ENCODE assay signal across 18 mouse cellular contexts in genomic region chr11:22830684-22831083, GRCm38 (mm10). TPM values are rescaled to one million over a fixed set of nuclear protein-coding genes. Genes with fewer than 3 reads are reported as not detected.
DNase-seq lines count a peak whose midpoint lies in the region; ATAC-seq lines count a peak whose summit lies in the region.
"Had no signal": no experiment of that assay in that cellular context is flagged by ENCODE, and none has a peak within 500 bp of the region (broad histone marks: within the 10 kb centered on the region; RNA-seq: fewer than 3 reads in every experiment).

No protein-coding gene starts in this region.

- no peak overlapping the region for H3K4me3 ChIP-seq in heart, embryonic 11.5 days (ENCODE audit: low read depth, low read length)
- no peak overlapping the region for H3K4me3 ChIP-seq in midbrain, embryonic 13.5 days (replicated peaks)
- no peak overlapping the region for H3K4me3 ChIP-seq in midbrain, embryonic 16.5 days (ENCODE audit: low read depth, low read length)
- no peak overlapping the region for H3K4me3 ChIP-seq in limb, embryonic 10.5 days
- H3K4me3 ChIP-seq: limb, embryonic 12.5 days; midbrain, embryonic 15.5 days; neural tube, embryonic 12.5 days had no signal

- ATAC-seq in heart, embryonic 11.5 days (replicated peaks; ENCODE audit: insufficient number of reproducible peaks, low FRiP score, low TSS enrichment), result no peak
- ATAC-seq in midbrain, embryonic 13.5 days, result no peak
- no peak for ATAC-seq in midbrain, embryonic 16.5 days
- ATAC-seq: forebrain, embryonic 14.5 days; midbrain, embryonic 15.5 days had no signal

- H3K27me3 ChIP-seq in heart, embryonic 11.5 days (ENCODE audit: control insufficient read depth, insufficient read depth, low read length), result no peaks in the 10 kb centered on the region
- H3K27me3 ChIP-seq in midbrain, embryonic 13.5 days, result no peaks in the 10 kb centered on the region
- no peaks in the 10 kb centered on the region for H3K27me3 ChIP-seq in midbrain, embryonic 16.5 days (ENCODE audit: control insufficient read depth, insufficient read depth, low read depth, low read length)
- H3K27me3 ChIP-seq in limb, embryonic 10.5 days (ENCODE audit: low read depth, poor library complexity, severe bottlenecking), result no peaks in the 10 kb centered on the region
- H3K27me3 ChIP-seq: limb, embryonic 12.5 days; midbrain, embryonic 15.5 days; neural tube, embryonic 12.5 days had no signal

- 62% methylated on average over 6 of the region's 6 CpGs for WGBS in heart, embryonic 11.5 days (ENCODE audit: insufficient replicate concordance)
- WGBS in midbrain, embryonic 13.5 days, result 73% methylated on average over 6 of the region's 6 CpGs
- WGBS in midbrain, embryonic 16.5 days, result 62% methylated on average over 6 of the region's 6 CpGs
- WGBS in limb, embryonic 10.5 days, result 80% methylated on average over 6 of the region's 6 CpGs

- H3K9ac ChIP-seq in heart, embryonic 11.5 days (ENCODE audit: low read depth, low read length), result no peak overlapping the region; the same call in 1 of the 2 replicates
- no peak overlapping the region for H3K9ac ChIP-seq in midbrain, embryonic 13.5 days (replicated peaks)
- H3K9ac ChIP-seq in midbrain, embryonic 16.5 days (ENCODE audit: low read depth, low read length), result no peak overlapping the region
- H3K9ac ChIP-seq: limb, embryonic 12.5 days; midbrain, embryonic 15.5 days; neural tube, embryonic 12.5 days had no signal

- H3K36me3 ChIP-seq in heart, embryonic 11.5 days (ENCODE audit: control insufficient read depth, insufficient read depth, low read length), result no peaks in the 10 kb centered on the region
- H3K36me3 ChIP-seq in midbrain, embryonic 13.5 days, result no peaks in the 10 kb centered on the region
- no peaks in the 10 kb centered on the region for H3K36me3 ChIP-seq in midbrain, embryonic 16.5 days (ENCODE audit: control insufficient read depth, insufficient read depth, low read length)
- no peaks in the 10 kb centered on the region for H3K36me3 ChIP-seq in limb, embryonic 10.5 days
- H3K36me3 ChIP-seq: limb, embryonic 12.5 days; midbrain, embryonic 15.5 days; neural tube, embryonic 12.5 days had no signal

- H3K27ac ChIP-seq in heart, embryonic 11.5 days (ENCODE audit: low read depth, low read length), result peak overlapping the region; percentile 7
- 0 out of 2 replicates have a peak overlapping the region, but pooled peaks have one; percentile 16 for H3K27ac ChIP-seq in midbrain, embryonic 13.5 days
- H3K27ac ChIP-seq in midbrain, embryonic 16.5 days (ENCODE audit: low read length), result no peak overlapping the region
- H3K27ac ChIP-seq in limb, embryonic 10.5 days, result 0 out of 2 replicates have a peak overlapping the region, but pooled peaks have one; percentile 25
- H3K27ac ChIP-seq: limb, embryonic 12.5 days; midbrain, embryonic 15.5 days; neural tube, embryonic 12.5 days had no signal

- no peak for DNase-seq in heart, adult 9 months (ENCODE audit: low spot score in 2 of 2)
- DNase-seq in limb, embryonic 10.5 days (ENCODE audit: low spot score), result no peak
- no peak for DNase-seq in adrenal gland, adult 8-10 months
- DNase-seq in adrenal gland, adult 18-20 months (ENCODE audit: low spot score in 2 of 2), result no peak
- no peak for DNase-seq in urinary bladder, postnatal 36 days (ENCODE audit: low spot score in 2 of 2)
- DNase-seq: cerebellum, adult 8-10 months; kidney, adult 8-10 months; kidney, postnatal 4 days; lung, postnatal 36 days; right cerebral cortex, postnatal 4 days; thymus, postnatal 14 days had no signal

- no peak overlapping the region for H3K4me2 ChIP-seq in heart, embryonic 11.5 days
- no peak overlapping the region for H3K4me2 ChIP-seq in midbrain, embryonic 13.5 days (replicated peaks)
- H3K4me2 ChIP-seq in midbrain, embryonic 16.5 days (ENCODE audit: low read length), result no peak overlapping the region
- H3K4me2 ChIP-seq: limb, embryonic 12.5 days; midbrain, embryonic 15.5 days; neural tube, embryonic 12.5 days had no signal

- H3K4me1 ChIP-seq in heart, embryonic 11.5 days (ENCODE audit: control insufficient read depth, insufficient read depth, low read length), result peaks cover 9% of the 10 kb centered on the region
- H3K4me1 ChIP-seq in midbrain, embryonic 13.5 days (replicated peaks), result no peaks in the 10 kb centered on the region
- H3K4me1 ChIP-seq in midbrain, embryonic 16.5 days (ENCODE audit: control insufficient read depth, insufficient read depth, low read length), result no peaks in the 10 kb centered on the region
- H3K4me1 ChIP-seq in limb, embryonic 10.5 days, result peaks cover 12% of the 10 kb centered on the region; the same call in 1 of the 2 replicates
- H3K4me1 ChIP-seq: limb, embryonic 12.5 days; midbrain, embryonic 15.5 days; neural tube, embryonic 12.5 days had no signal

- no peaks in the 10 kb centered on the region for H3K9me3 ChIP-seq in heart, embryonic 11.5 days (replicated peaks; ENCODE audit: control insufficient read depth, low read length)
- H3K9me3 ChIP-seq in midbrain, embryonic 13.5 days, result no peaks in the 10 kb centered on the region
- H3K9me3 ChIP-seq in midbrain, embryonic 16.5 days (replicated peaks; ENCODE audit: control insufficient read depth, low read length, poor library complexity, severe bottlenecking), result no peaks in the 10 kb centered on the region
- no peaks in the 10 kb centered on the region for H3K9me3 ChIP-seq in limb, embryonic 10.5 days (replicated peaks)
- H3K9me3 ChIP-seq: limb, embryonic 12.5 days; midbrain, embryonic 15.5 days; neural tube, embryonic 12.5 days had no signal

RNA-seq across cellular contexts. Expression of gene B3gnt2, which starts 30.1 kb away (rescaled TPM):
- 2.2 and 2.9 TPM in 2 replicates for polyA plus RNA-seq in heart, embryonic 11.5 days (2014; fragmentation: Nextera tagmentation; extraction: Ambion mirVana)
- 1.9 and 2.4 TPM in 2 replicates for polyA plus RNA-seq in midbrain, embryonic 13.5 days (2015; fragmentation: Nextera tagmentation; extraction: Ambion mirVana)
- polyA plus RNA-seq in midbrain, embryonic 16.5 days (2015; fragmentation: Nextera tagmentation; extraction: Ambion mirVana), result 1.6 and 3.5 TPM in 2 replicates
- polyA plus RNA-seq in limb, embryonic 10.5 days (2016; fragmentation: Nextera tagmentation; extraction: Ambion mirVana), result 1.9 and 3.4 TPM in 2 replicates
- 100 to 1,000 TPM in 1 of 4 experiments, 10 to 100 TPM in 3; 55.0 to 101 (median 68.4) TPM for total RNA-seq in adrenal gland, adult 8-10 months (2022)
- total RNA-seq in adrenal gland, adult 18-20 months (2021), result 10 to 100 TPM; 34.6 to 60.6 TPM
